Mouse (Mus musculus) right cerebral cortex, postnatal 4 days (tissue): ENCODE data around the gene Cdk19.
"Not testable (repeated sequence)": the region's sequence is repeated elsewhere in the genome, so short reads cannot be mapped to it uniquely, and the experiment has no call there.

Experiments
- DNase-seq: peaks from one replicate; pipeline ENCODE4 v3.0.0-alpha.2; 2022

The Cdk19 gene

GRCm38 (mm10) chr10:40527573-40527972, 188.2 kb downstream of the Cdk19 start:
- no peak for DNase-seq

GRCm38 (mm10) chr10:40528668-40529067, 189.3 kb downstream of the Cdk19 start:
- no peak for DNase-seq

GRCm38 (mm10) chr10:40529617-40530016, 190.3 kb downstream of the Cdk19 start:
- peak; percentile 72 for DNase-seq

- no peak for DNase-seq
These were observed 191.3 kb downstream of the Cdk19 start for GRCm38 (mm10) chr10:40530661-40531060.

GRCm38 (mm10) chr10:40532586-40532985, 193.2 kb downstream of the Cdk19 start:
- not testable (repeated sequence) for DNase-seq
